Mouse (Mus musculus): ENCODE data around the gene Gm49396.

DNA sequence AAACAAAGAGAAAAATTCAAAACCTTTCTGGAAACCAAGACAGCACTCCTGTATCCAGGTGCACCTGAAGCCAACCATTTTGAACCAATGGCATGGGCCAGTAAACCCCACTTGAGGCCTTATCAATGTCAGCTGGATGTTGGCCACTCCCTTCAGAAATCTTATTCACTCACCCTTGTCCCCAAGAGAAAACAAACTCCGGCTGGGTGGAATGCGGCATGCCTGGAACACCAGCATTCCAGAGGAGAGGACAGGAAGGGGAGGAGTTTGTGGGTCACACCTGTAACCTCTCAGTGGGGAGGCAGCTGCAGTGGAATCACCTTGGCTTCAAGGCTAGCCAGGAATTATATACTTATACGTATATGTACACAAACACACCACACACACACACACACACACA is 39.4 kb downstream of the Gm49396 start:
- TF ChIP-seq POLR2A (IDR thresholded peaks at IDR 0.05; ENCODE audit: insufficient read depth, low read depth, low read length): no peak
- no peak for TF ChIP-seq CTCF (IDR thresholded peaks at IDR 0.05; ENCODE audit: insufficient read depth, low read depth, low read length)

Data from olfactory bulb, adult 2 months (tissue).